Mouse (Mus musculus) layer of hippocampus, adult 9-11 months (tissue): ENCODE measurements at regions not wholly inside any gene's neighbourhood (a gene's known extent, or its start where the extent isn't known, plus 50 kb on each side); places are given as distances from the start of the nearest gene placed in this dataset.

Source experiments
- DNase-seq: peaks from one replicate; pipeline ENCODE4 v3.0.0; 2022

DNA sequence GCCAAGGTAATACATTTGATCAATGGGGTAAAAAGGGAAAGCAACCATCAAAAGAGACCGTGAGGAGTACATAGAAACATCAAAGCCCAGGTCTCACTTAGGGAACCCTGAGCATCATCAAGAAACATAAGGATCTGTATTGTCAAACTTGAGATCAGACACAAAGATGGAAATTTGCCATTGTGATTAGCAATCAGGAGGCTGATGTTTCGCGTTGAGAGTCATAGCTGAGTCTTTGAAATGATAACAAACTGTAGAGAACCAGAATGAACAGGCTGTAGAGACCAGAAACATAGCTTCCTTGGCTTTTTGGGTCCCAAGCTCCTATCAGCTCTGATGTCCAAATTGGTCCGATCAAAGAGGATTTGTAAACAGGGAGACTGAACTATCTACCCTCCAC is 505.2 kb upstream of the Nox3 start:
- no peak for DNase-seq

DNA sequence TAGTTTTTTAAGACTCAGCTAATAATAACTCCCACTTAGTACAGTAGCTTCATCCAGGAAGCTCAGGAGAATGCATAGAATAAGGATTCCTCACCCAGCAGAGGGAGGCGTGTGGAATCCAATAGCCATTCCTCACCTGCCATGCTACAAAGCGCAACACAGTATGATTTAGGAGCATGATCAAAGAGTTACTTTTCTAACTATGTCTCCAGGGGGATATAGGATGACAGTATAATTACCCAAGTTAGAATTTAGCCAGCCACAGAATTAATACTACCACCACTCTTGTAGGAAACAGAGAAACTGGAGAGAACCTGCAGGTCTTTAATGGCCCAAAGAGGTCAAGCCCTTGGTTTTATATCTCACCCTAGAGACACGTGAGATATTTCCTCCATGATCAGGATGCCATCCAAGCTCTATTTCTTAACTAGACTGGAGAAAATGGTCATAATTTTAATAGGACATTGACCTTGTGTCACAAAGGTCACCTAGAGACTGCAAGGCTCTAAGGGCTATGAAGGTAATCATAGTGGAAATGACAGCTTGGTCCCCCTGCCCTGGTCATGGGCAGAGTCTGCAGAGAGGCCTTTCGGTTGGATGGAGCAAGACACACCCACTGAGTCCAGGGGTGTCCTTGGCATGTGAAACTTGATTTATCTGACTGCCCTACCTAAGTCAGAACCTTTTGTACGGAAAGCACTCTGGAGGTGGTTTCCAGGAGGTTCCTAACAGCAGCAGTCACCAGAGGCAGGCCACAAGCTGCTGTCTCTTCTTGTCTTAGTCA is 512.3 kb upstream of the Nox3 start:
- no peak for DNase-seq

DNA sequence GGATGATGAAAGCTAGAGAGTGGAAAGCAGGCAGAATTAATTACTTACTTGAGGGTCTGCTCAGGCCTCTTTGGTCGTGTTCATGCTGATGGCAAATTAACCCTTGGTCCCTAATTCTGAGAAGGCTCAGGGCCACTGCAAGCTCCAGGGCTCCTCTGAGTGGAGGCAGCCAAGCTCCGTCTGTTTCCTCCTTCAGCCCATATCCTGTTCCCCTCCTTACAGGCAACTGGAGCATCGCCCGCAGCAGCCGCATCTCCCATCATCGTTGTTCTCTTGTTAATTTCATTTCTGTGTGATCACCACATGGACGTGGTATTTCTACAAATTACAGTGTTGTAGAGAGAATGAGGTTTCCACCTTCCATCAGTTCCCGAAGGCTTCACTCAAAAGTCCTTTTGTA is 513.6 kb upstream of the Nox3 start:
- no peak for DNase-seq

DNA sequence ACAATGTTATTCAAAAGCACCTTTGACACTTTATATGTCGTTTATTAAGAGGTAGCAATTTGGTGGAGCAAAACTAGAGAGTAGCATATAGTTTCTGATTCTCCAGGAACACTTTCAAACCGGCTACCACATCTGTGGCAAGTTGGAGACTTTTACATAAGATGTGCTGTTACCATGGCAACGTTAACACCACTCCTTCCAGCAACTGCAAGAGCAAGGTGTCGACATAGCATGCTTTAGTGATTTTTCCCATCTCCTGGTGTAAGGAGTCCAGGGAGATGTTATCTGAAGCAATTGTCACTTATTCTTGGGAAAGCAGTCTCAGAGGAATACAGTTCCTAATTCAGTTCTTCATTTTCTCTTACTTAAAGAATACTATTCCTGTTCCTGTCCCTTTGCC is 516.5 kb upstream of the Nox3 start:
- peak; percentile 27 for DNase-seq

DNA sequence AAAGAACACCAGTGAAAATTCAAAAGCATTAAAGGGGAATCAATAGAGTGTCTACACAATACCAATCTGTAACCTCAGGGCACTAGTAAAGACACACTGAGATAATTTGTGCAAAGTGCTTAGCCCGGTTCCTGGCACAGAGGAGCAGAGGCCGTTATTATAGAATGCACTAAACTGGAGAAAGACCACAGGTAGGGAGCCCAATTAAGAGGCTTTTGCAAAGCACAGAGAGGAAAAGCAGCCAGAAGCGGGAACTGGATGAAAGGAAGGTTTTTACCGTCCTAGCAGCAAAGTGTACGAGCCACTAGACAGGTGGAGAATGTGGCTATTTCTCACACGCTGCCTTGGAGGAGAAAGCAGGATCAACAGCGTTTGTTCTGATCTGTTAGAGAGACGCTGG is 518.9 kb upstream of the Nox3 start:
- DNase-seq, result no peak

GRCm38 (mm10) chr17:4216203-4216602 is 520.1 kb upstream of the Nox3 start:
- DNase-seq, result no peak

DNA sequence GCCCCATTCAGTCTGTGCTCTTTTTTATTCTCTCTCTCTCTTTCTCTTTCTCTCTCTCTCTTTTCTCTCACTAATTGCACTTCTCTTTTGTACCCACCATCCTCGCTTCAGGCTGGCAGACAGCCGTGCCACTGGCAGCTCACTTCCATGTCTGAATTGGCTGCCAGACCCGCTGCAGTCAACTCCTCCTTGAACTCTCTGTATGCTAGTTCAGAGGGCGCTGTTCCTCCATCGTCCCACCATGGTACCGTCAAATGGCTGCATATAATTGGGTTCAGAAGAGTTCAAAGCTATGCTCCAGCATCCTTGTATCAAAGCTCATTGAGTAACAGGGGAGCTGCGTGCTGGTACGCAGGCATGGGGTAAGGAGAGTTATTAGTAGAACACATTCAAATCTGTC is 520.7 kb upstream of the Nox3 start:
- DNase-seq, result no peak

GRCm38 (mm10) chr17:4220661-4221360 is 524.8 kb upstream of the Nox3 start:
- peak; percentile 16 for DNase-seq

DNA sequence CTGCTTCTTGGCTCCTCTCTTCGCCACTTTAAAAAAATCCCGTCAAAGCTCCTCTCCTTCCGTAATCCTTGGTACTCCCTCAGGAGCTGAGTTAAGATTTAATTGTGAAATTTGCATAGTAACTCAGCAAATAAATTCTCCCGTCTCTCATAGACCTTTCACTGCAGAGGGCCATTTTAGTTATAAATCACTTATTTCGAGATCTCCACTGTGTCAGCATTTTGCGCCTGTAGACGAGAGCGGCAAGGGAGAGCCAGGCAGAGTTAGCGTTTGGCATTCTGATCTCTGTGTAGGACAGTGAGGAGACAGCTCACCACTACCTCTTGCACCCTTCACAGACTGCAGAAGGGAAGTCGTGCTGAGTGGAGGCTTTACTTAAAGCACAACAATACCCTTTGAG is 531.8 kb upstream of the Nox3 start:
- DNase-seq, result no peak

DNA sequence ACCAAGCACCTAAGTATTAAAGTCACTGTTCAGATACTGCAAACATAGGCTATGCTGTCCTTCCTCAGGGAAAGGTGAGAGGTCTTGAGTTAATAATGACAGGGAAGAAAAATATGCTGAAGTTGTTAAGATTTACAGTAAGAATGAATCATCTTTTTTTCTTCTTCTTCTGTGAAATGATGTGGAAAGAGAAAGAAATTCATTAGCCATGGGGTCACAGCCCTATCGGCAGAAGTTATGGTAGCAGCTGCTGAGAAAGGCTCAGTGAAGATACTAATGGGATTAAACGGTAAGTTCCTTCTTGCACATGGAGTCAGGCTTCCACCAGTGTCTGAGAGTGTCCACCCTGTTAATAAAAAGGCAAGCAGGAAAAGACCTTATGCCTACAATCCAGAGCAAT is 533.9 kb upstream of the Nox3 start:
- DNase-seq, result no peak

GRCm38 (mm10) chr17:4250476-4250875 is 554.4 kb upstream of the Nox3 start:
- no peak for DNase-seq

GRCm38 (mm10) chr17:4265471-4265870 is 569.4 kb upstream of the Nox3 start:
- no peak for DNase-seq

DNA sequence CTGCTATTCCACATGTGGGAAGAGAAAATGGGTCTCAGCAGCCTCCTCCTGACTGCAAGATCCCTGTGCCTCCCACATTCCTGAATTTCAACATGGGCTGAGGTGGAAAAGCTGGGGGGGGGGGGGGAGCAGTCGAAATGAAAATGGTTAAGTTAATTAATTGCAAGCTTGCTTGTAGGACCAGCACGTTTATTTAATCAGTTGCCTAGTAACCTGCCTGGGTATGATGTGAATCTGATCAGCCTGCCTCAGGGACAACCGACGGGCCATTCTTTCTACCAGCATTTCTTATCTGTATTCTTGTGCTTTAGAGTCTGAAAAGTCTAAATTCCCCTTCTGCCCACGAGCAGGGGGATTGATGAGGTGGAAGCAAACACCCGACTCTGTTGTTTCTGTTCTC is 569.9 kb upstream of the Nox3 start:
- DNase-seq, result no peak

DNA sequence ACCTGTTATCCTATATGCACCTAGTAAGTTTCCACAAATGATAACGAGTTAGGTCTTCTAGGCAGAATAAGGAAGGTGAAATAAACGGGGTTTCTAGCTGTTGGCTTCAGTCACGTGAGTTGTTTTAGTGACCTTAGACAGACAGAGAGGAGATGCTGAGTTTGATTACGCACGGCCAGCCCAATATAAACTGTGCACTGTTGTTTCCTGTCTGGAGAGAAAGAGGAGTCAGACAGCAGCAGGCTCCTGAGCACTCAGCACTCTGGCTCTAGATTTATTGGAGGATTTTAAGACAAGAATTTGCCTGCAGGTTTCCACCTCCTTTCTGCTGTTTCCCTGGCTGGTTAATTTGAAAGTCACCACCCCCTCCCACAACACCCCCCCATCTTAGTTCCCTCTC is 570.4 kb upstream of the Nox3 start:
- DNase-seq, result no peak

- DNase-seq, result no peak
Measured at GRCm38 (mm10) chr17:4268380-4268779, 572.3 kb upstream of the Nox3 start.

- DNase-seq, result no peak
Measured at GRCm38 (mm10) chr17:4272456-4272855, 576.4 kb upstream of the Nox3 start.

GRCm38 (mm10) chr17:4276722-4277121 is 580.7 kb upstream of the Nox3 start:
- no peak for DNase-seq

- DNase-seq, result no peak
Measured at GRCm38 (mm10) chr17:4278239-4278827, 582.3 kb upstream of the Nox3 start.

- no peak for DNase-seq
Measured at GRCm38 (mm10) chr17:4281451-4281850, 585.4 kb upstream of the Nox3 start.

GRCm38 (mm10) chr17:4291418-4291817 is 595.4 kb upstream of the Nox3 start:
- no peak for DNase-seq

DNA sequence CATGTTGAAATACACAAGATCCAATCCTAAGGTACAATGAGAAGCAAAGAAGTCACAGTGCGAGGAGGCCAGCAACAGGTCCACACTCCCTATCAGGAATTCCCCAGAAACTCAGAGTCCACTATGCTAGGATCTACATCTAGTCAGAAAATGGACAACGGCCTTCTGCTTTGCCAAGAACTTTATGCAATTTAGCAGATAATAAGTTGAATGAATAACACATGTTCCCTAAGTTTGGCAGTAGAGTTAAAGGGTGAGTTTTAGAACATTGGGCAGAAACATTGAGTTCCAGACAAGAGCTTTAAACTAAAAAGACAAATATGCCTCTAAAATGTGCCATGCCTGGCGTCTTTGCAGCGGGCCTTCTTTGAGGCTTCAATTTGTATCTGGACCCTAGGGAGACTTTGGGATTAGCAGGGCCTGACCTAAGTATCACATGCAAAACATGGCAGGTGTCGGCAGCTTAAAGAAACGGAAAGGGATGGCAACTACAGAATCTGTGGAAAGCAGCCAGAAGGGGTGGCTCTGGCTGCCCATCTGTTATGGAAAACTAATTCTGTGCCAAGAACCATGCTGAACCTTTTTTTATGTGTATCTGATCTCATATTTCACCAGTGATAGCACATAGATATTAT is 600.6 kb upstream of the Nox3 start:
- peak; percentile 29 for DNase-seq

- DNase-seq, result no peak
Measured at GRCm38 (mm10) chr17:4297156-4297535, 601.1 kb upstream of the Nox3 start.

DNA sequence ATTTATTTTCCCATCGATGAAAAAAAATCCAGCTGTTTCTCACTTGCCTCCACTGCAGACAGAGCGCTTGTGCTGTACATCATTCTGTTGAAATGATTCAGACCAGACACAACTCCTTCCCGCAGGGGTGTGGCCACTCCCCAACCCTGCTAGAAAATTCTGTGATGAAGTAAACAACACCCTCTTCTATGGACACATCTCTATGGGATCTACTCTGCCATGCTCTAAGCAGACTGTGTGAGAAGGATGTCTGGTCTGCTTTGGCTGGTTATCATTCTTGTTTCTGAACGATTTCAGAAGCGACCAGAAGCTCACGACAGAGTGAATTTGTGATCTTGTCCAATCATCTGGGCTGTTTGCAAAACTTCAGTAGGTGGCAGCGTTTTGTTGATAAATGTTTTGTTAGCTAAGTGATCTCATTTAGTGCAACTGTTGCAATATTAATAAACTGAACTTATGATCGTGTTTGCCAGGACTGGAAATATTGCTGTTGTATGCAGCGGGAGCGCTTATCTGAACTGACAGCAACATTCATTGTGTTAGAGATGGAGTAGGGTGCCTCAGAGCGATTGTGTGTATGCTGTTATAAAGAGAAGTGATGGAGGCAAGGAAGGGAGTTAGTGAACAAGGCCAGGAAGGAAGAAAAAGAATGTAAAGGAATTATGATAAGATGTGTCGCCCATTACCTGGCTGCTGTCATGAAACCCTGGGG is 605.2 kb upstream of the Nox3 start:
- peak; percentile 10 for DNase-seq
